Mouse (Mus musculus) mature B cell (primary cell): ENCODE measurements around the gene Nmur2.

Experiments used
- in situ Hi-C: fragments of 300-500 bp; cut with MboI; formaldehyde crosslinking; loops from 2 replicates; pipeline ENCODE4 v1.14.3; 2019

The Nmur2 gene

GRCm38 (mm10) chr11:56040917-56041316, at the start of gene Nmur2:
Gene Nmur2, minus strand, starts transcription at chr11:56041010.
- in situ Hi-C loops, result no loop called here

- in situ Hi-C loops, result no loop called here
Measured at GRCm38 (mm10) chr11:56089127-56089689, 48.4 kb upstream of the Nmur2 start.

GRCm38 (mm10) chr11:56072131-56072530, 31.3 kb upstream of the Nmur2 start:
- in situ Hi-C loops, result no loop called here

GRCm38 (mm10) chr11:56069658-56070057, 28.8 kb upstream of the Nmur2 start:
- in situ Hi-C loops, result no loop called here

- in situ Hi-C loops, result no loop called here
Measured at GRCm38 (mm10) chr11:56065147-56065546, 24.3 kb upstream of the Nmur2 start.

- in situ Hi-C loops, result no loop called here
Measured at GRCm38 (mm10) chr11:56064575-56064974, 23.8 kb upstream of the Nmur2 start.

GRCm38 (mm10) chr11:56059236-56059635, 18.4 kb upstream of the Nmur2 start:
- in situ Hi-C loops, result no loop called here

GRCm38 (mm10) chr11:56054439-56054838, 13.6 kb upstream of the Nmur2 start:
- in situ Hi-C loops, result no loop called here

- in situ Hi-C loops, result no loop called here
Measured at GRCm38 (mm10) chr11:56026854-56027253, 14.0 kb downstream of the Nmur2 start.

- in situ Hi-C loops, result no loop called here
Measured at GRCm38 (mm10) chr11:56025746-56026570, 14.9 kb downstream of the Nmur2 start.

GRCm38 (mm10) chr11:56013510-56014057, 27.2 kb downstream of the Nmur2 start:
- in situ Hi-C loops, result no loop called here

GRCm38 (mm10) chr11:56012396-56012795, 28.4 kb downstream of the Nmur2 start:
- in situ Hi-C loops, result no loop called here

GRCm38 (mm10) chr11:56008277-56008676, 32.5 kb downstream of the Nmur2 start:
- in situ Hi-C loops, result no loop called here

GRCm38 (mm10) chr11:55992799-55993198, 48.0 kb downstream of the Nmur2 start:
- in situ Hi-C loops, result no loop called here

GRCm38 (mm10) chr11:55992148-55992547, 48.7 kb downstream of the Nmur2 start:
- in situ Hi-C loops, result no loop called here

GRCm38 (mm10) chr11:55991505-55992066, 49.2 kb downstream of the Nmur2 start:
- in situ Hi-C loops, result no loop called here

- in situ Hi-C loops, result no loop called here
Measured at GRCm38 (mm10) chr11:55984643-55985042, 56.2 kb downstream of the Nmur2 start.

- in situ Hi-C loops, result no loop called here
Measured at GRCm38 (mm10) chr11:55981656-55982055, 59.2 kb downstream of the Nmur2 start.

- in situ Hi-C loops, result no loop called here
Measured at GRCm38 (mm10) chr11:55978146-55978545, 62.7 kb downstream of the Nmur2 start.
